20 mouse cellular contexts compared by ENCODE assay signal in the genomic region with DNA sequence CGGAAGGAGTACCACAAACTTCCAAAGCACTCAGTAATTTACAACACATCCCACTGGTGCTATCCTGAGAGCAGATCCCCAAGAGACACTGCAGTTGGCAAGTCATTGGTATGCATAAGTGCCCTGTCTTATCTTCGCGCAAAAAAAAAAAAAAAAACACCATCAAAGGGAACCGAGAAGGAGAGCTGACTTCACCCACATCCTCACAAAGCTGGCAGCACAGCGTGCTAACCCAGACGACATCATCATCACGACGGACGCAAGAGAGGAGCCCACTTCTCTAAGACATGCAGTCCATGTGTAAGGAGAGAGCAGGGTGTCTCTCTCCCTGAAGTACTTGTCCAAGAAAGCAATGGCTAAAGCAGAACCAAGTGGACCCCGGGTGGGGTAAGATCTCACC.
DNase-seq lines count a peak whose midpoint lies in the region; ATAC-seq and TF ChIP-seq lines count a peak whose summit lies in the region.
"Had no signal": no experiment of that assay in that cellular context is flagged by ENCODE, and none has a peak within 500 bp of the region (broad histone marks: within the 10 kb centered on the region; RNA-seq: fewer than 3 reads in every experiment).

No protein-coding gene starts in this region.

- TF ChIP-seq CTCF in forebrain, postnatal 0 days (IDR thresholded peaks at IDR 0.05; ENCODE audit: low read depth) = no peak
- no peak for TF ChIP-seq CTCF in lung, adult 2 months (IDR thresholded peaks at IDR 0.05; ENCODE audit: insufficient read depth, low read length)

- no peaks in the 10 kb centered on the region for H3K9me3 ChIP-seq in forebrain, postnatal 0 days (ENCODE audit: low read length)
- H3K9me3 ChIP-seq in forebrain, embryonic 10.5 days = no peaks in the 10 kb centered on the region
- H3K9me3 ChIP-seq: heart, embryonic 15.5 days; limb, embryonic 10.5 days had no signal

- H3K27me3 ChIP-seq in forebrain, postnatal 0 days (ENCODE audit: insufficient read depth, low read length) = no peaks in the 10 kb centered on the region
- H3K27me3 ChIP-seq in forebrain, embryonic 10.5 days (ENCODE audit: poor library complexity, severe bottlenecking) = no peaks in the 10 kb centered on the region
- H3K27me3 ChIP-seq: heart, embryonic 15.5 days had no signal

- H3K4me1 ChIP-seq in forebrain, postnatal 0 days (ENCODE audit: insufficient read depth) = peaks cover 19% of the 10 kb centered on the region; the same call in 1 of the 2 replicates
- no peaks in the 10 kb centered on the region for H3K4me1 ChIP-seq in forebrain, embryonic 10.5 days
- no peaks in the 10 kb centered on the region for H3K4me1 ChIP-seq in lung, adult 2 months (ENCODE audit: control insufficient read depth, insufficient read depth, low read length)
- H3K4me1 ChIP-seq: limb, embryonic 10.5 days had no signal

- DNase-seq in forebrain, postnatal 0 days = no peak
- no peak for DNase-seq in forebrain, embryonic 10.5 days (ENCODE audit: extremely low spot score, low spot score)
- DNase-seq in B cell, adult 2 months = peak; percentile 22 to 36
- peak; percentile 66 for DNase-seq in naive thymus-derived CD4-positive, alpha-beta T cell, adult 2 months (ENCODE audit: low read depth)
- DNase-seq in adrenal gland, adult 8-10 months = no peak
- DNase-seq in heart, postnatal 25 days (ENCODE audit: low spot score) = no peak
- no peak for DNase-seq in lung, adult 2 months
- DNase-seq: adrenal gland, postnatal 10 days; cerebellum, postnatal 14 days; embryo, embryonic 11 days; kidney, adult 9 months; kidney, postnatal 25 days; liver, postnatal 0 days; lung, postnatal 14 days had no signal

- no peak for ATAC-seq in forebrain, postnatal 0 days
- 0 out of 2 replicates have a peak, but pooled peaks have one; percentile 12 for ATAC-seq in common myeloid progenitor, adult 5-6 weeks (replicated peaks; ENCODE audit: low read depth, poor library complexity, severe bottlenecking)

- WGBS in forebrain, postnatal 0 days = 79% methylated on average over 10 of the region's 10 CpGs
- 89% methylated on average over 10 of the region's 10 CpGs for WGBS in forebrain, embryonic 10.5 days
- 69% methylated on average over 10 of the region's 10 CpGs for WGBS in lung, adult 2 months

- intact Hi-C loops in heart, postnatal 25 days (cut with DNase I) = no loop called here

- no peak overlapping the region for H3K4me3 ChIP-seq in forebrain, postnatal 0 days (ENCODE audit: low read depth, low read length)
- H3K4me3 ChIP-seq in forebrain, embryonic 10.5 days = no peak overlapping the region
- no peak overlapping the region for H3K4me3 ChIP-seq in lung, adult 2 months (replicated peaks; ENCODE audit: extremely low read depth, low read depth, low read length)
- H3K4me3 ChIP-seq: gastrocnemius, adult 2 months; heart, adult 2 months; heart, embryonic 15.5 days; limb, embryonic 10.5 days had no signal

- TF ChIP-seq POLR2A in lung, adult 2 months (IDR thresholded peaks at IDR 0.05; ENCODE audit: borderline replicate concordance, extremely low read depth, low read depth, low read length) = no peak

- H3K9ac ChIP-seq in forebrain, postnatal 0 days = no peak overlapping the region
- H3K9ac ChIP-seq: heart, embryonic 15.5 days; liver, postnatal 0 days had no signal

- 0 out of 2 replicates have a peak overlapping the region, but pooled peaks have one; percentile 35 for H3K27ac ChIP-seq in forebrain, postnatal 0 days (ENCODE audit: low read depth, low read length)
- no peak overlapping the region for H3K27ac ChIP-seq in forebrain, embryonic 10.5 days
- H3K27ac ChIP-seq: gastrocnemius, adult 2 months; heart, adult 2 months; heart, embryonic 15.5 days; limb, embryonic 10.5 days had no signal

- H3K36me3 ChIP-seq in forebrain, postnatal 0 days (ENCODE audit: insufficient read depth) = no peaks in the 10 kb centered on the region
- peaks cover 4% of the 10 kb centered on the region; the same call in 1 of the 2 replicates for H3K36me3 ChIP-seq in forebrain, embryonic 10.5 days (replicated peaks)
- H3K36me3 ChIP-seq: heart, embryonic 15.5 days had no signal

- no peak overlapping the region for H3K4me2 ChIP-seq in forebrain, postnatal 0 days (ENCODE audit: low read depth)
- H3K4me2 ChIP-seq: heart, embryonic 15.5 days; midbrain, embryonic 11.5 days had no signal

Comparison
In these comparisons a context has a peak if more than half of its experiments do, and no peak if none do; other contexts are left out.
1. DNase-seq: peak in B cell, adult 2 months (2 of 2) and naive thymus-derived CD4-positive, alpha-beta T cell, adult 2 months (single experiment); none in forebrain, postnatal 0 days (single experiment), forebrain, embryonic 10.5 days (single experiment), adrenal gland, adult 8-10 months (single experiment), heart, postnatal 25 days (single experiment) and lung, adult 2 months (single experiment).